Mouse (Mus musculus) forebrain, postnatal 0 days (tissue): ENCODE measurements around the gene Pdzph1. TPM values are rescaled to one million over a fixed set of nuclear protein-coding genes. Genes with fewer than 3 reads are reported as not detected.
A peak's percentile ranks its signal among the peaks of the same experiment; 100 is the strongest.

Experiments used
- ATAC-seq: fragments of 200-750 bp; cut with Nextera tagmentation; 2 replicates; pipeline ENCODE4 v1.8.0; 2017; ENCODE audit warnings: mild to moderate bottlenecking, moderate library complexity
- DNase-seq: peaks from one replicate; pipeline ENCODE4 v3.0.0-alpha.2; 2015
- H3K27ac ChIP-seq: fragments of 300-500 bp; sonication (generic); 2 replicates; pipeline ENCODE4 v1.5.1; 2014; ENCODE audit warnings: low read depth, mild to moderate bottlenecking, antibody characterized with exemption, low read length, moderate library complexity, mixed read lengths
- H3K27me3 ChIP-seq: fragments of 300-500 bp; sonication (generic); 2 replicates; pipeline ENCODE4 v1.6.1; 2014; ENCODE audit warnings: mild to moderate bottlenecking, low read length, mixed read lengths; ENCODE audit not compliant: insufficient read depth
- H3K36me3 ChIP-seq: fragments of 300-500 bp; sonication (generic); 2 replicates; pipeline ENCODE4 v1.6.1; 2014; ENCODE audit warnings: mild to moderate bottlenecking, moderate library complexity; ENCODE audit not compliant: insufficient read depth
- H3K4me1 ChIP-seq: fragments of 300-500 bp; sonication (generic); 2 replicates; pipeline ENCODE4 v1.6.1; 2014; ENCODE audit warnings: antibody characterized with exemption; ENCODE audit not compliant: insufficient read depth
- H3K4me2 ChIP-seq: fragments of 300-500 bp; sonication (generic); 2 replicates; pipeline ENCODE4 v1.6.1; 2014; ENCODE audit warnings: low read depth, mild to moderate bottlenecking, moderate library complexity
- H3K4me3 ChIP-seq: fragments of 300-500 bp; sonication (generic); 2 replicates; pipeline ENCODE4 v1.5.1; 2014; ENCODE audit warnings: low read depth, low read length, mixed read lengths
- H3K9ac ChIP-seq: fragments of 300-500 bp; sonication (generic); 2 replicates; pipeline ENCODE4 v1.6.1; 2014; ENCODE audit warnings: mild to moderate bottlenecking
- H3K9me3 ChIP-seq: fragments of 300-500 bp; sonication (generic); 2 replicates; pipeline ENCODE4 v1.6.1; 2016; ENCODE audit warnings: low read length
- CTCF ChIP-seq: sonication (generic); IDR thresholded peaks from 2 replicates; pipeline ENCODE4 v1.5.1; 2016; ENCODE audit warnings: antibody characterized with exemption, control low read depth, low read depth
- WGBS: fragments of 180-500 bp; shearing (Covaris S2); extraction: QIAGEN DNeasy Blood & Tissue Kit; methylation state at CpG from one replicate; pipeline ENCODE4 v1.1.7; 2014; 5-methylcytosine and 5-hydroxymethylcytosine counted together
- polyA plus RNA-seq: library from polyadenylated mRNA; unstranded; fragments of >200 nt; fragmentation: Nextera tagmentation; extraction: Ambion mirVana; gene quantifications from 2 replicates; pipeline ENCODE4 v1.2.1, GENCODE M21; 2015
- total RNA-seq: library from RNA; depleted of rRNA; stranded (reverse); fragments of >200 nt; gene quantifications from 2 replicates; pipeline ENCODE4 v1.2.3, GENCODE M21; 2014; rRNA removed

Gene Pdzph1
- total RNA-seq, result 2.3 and 5.3 TPM in 2 replicates
- polyA plus RNA-seq, result 6.9 and 8.3 TPM in 2 replicates

- no peak for DNase-seq
- Histone ChIP-seq H3K4me2 (no peak within 1 kb of the TSS), H3K36me3 (no peaks in the 10 kb centered on the region), H3K4me3 (no peak within 1 kb of the TSS), H3K27me3 (no peaks in the 10 kb centered on the region), H3K9me3 (no peaks in the 10 kb centered on the region), H3K4me1 (no peaks in the 10 kb centered on the region), H3K27ac (no peak within 1 kb of the TSS), H3K9ac (no peak within 1 kb of the TSS)
- no peak for TF ChIP-seq CTCF
- ATAC-seq, result no peak
- WGBS, result 75% methylated on average over 6 of the region's 6 CpGs
Measured at GRCm38 (mm10) chr17:58991275-58991674, at the start of gene Pdzph1. Gene Pdzph1, minus strand, starts transcription at chr17:58991375.

- no peak overlapping the region for H3K4me2 ChIP-seq
- ATAC-seq (peak; percentile 47; the same call in 1 of the 2 replicates), DNase-seq (peak; percentile 80)
- no peak overlapping the region for H3K4me3 ChIP-seq
- no peaks in the 10 kb centered on the region for H3K4me1 ChIP-seq
- H3K9ac ChIP-seq, result no peak overlapping the region
- H3K9me3 ChIP-seq, result no peaks in the 10 kb centered on the region
- H3K36me3 ChIP-seq, result no peaks in the 10 kb centered on the region
- peak; percentile 69 for TF ChIP-seq CTCF
- WGBS, result 23% methylated on average over 5 of the region's 5 CpGs
- H3K27me3 ChIP-seq, result no peaks in the 10 kb centered on the region
- H3K27ac ChIP-seq, result no peak overlapping the region
Measured at GRCm38 (mm10) chr17:59039754-59040153, 48.6 kb upstream of the Pdzph1 start.

GRCm38 (mm10) chr17:59033445-59033844 is 42.3 kb upstream of the Pdzph1 start:
- no peak for ATAC-seq

GRCm38 (mm10) chr17:59026336-59026735 is 35.2 kb upstream of the Pdzph1 start:
- Histone ChIP-seq H3K4me3 (no peak overlapping the region), H3K4me1 (no peaks in the 10 kb centered on the region), H3K9me3 (no peaks in the 10 kb centered on the region), H3K27me3 (no peaks in the 10 kb centered on the region), H3K36me3 (no peaks in the 10 kb centered on the region), H3K9ac (no peak overlapping the region), H3K4me2 (no peak overlapping the region), H3K27ac (no peak overlapping the region)
- no peak for DNase-seq
- TF ChIP-seq CTCF, result no peak
- 71% methylated on average over 3 of the region's 3 CpGs for WGBS
- no peak for ATAC-seq

More at GRCm38 (mm10) chr17:59033445-59033844, 42.3 kb upstream of the Pdzph1 start:
- no peak overlapping the region for H3K4me2 ChIP-seq
- H3K9me3 ChIP-seq, result no peaks in the 10 kb centered on the region
- DNase-seq, result no peak
- H3K27ac ChIP-seq, result no peak overlapping the region
- H3K4me1 ChIP-seq, result no peaks in the 10 kb centered on the region
- H3K36me3 ChIP-seq, result no peaks in the 10 kb centered on the region
- H3K9ac ChIP-seq, result no peak overlapping the region
- WGBS, result 96% methylated on average over 3 of the region's 3 CpGs
- no peaks in the 10 kb centered on the region for H3K27me3 ChIP-seq
- H3K4me3 ChIP-seq, result no peak overlapping the region
- TF ChIP-seq CTCF, result no peak

GRCm38 (mm10) chr17:59024502-59024901 is 33.3 kb upstream of the Pdzph1 start:
- no peak for TF ChIP-seq CTCF
- H3K36me3 ChIP-seq, result no peaks in the 10 kb centered on the region
- no peak overlapping the region for H3K27ac ChIP-seq
- no peaks in the 10 kb centered on the region for H3K4me1 ChIP-seq
- no peaks in the 10 kb centered on the region for H3K27me3 ChIP-seq
- ATAC-seq (no peak), DNase-seq (no peak)
- H3K9me3 ChIP-seq, result no peaks in the 10 kb centered on the region
- 15% methylated on average over 6 of the region's 6 CpGs for WGBS
- no peak overlapping the region for H3K4me3 ChIP-seq
- H3K9ac ChIP-seq, result no peak overlapping the region
- no peak overlapping the region for H3K4me2 ChIP-seq

- H3K9ac ChIP-seq, result no peak overlapping the region
- no peaks in the 10 kb centered on the region for H3K4me1 ChIP-seq
- no peak overlapping the region for H3K4me3 ChIP-seq
- H3K9me3 ChIP-seq, result no peaks in the 10 kb centered on the region
- no peak for TF ChIP-seq CTCF
- no peak overlapping the region for H3K4me2 ChIP-seq
- DNase-seq (peak; percentile 18), ATAC-seq (peak; percentile 67)
- H3K27ac ChIP-seq, result no peak overlapping the region
- H3K36me3 ChIP-seq, result no peaks in the 10 kb centered on the region
- WGBS, result 10% methylated on average over 5 of the region's 5 CpGs
- H3K27me3 ChIP-seq, result no peaks in the 10 kb centered on the region
Measured at GRCm38 (mm10) chr17:59023971-59024370, 32.8 kb upstream of the Pdzph1 start.

GRCm38 (mm10) chr17:59018666-59019065 is 27.5 kb upstream of the Pdzph1 start:
- TF ChIP-seq CTCF, result no peak
- DNase-seq, result no peak

More at GRCm38 (mm10) chr17:59018666-59019065, 27.5 kb upstream of the Pdzph1 start:
- Histone ChIP-seq H3K27me3 (no peaks in the 10 kb centered on the region), H3K9me3 (no peaks in the 10 kb centered on the region), H3K36me3 (no peaks in the 10 kb centered on the region), H3K4me1 (no peaks in the 10 kb centered on the region), H3K27ac (no peak overlapping the region), H3K9ac (no peak overlapping the region), H3K4me3 (no peak overlapping the region), H3K4me2 (no peak overlapping the region)
- ATAC-seq, result no peak
- WGBS, result 56% methylated on average over 4 of the region's 4 CpGs
